Mouse (Mus musculus) neural tube, embryonic 14.5 days (tissue): ENCODE measurements around the gene Ppm1n. TPM values are rescaled to one million over a fixed set of nuclear protein-coding genes. Genes with fewer than 3 reads are reported as not detected.

ENCODE experiments used
- ATAC-seq: fragments of 200-750 bp; cut with Nextera tagmentation; 2 replicates; pipeline ENCODE4 v1.8.0; 2017; ENCODE audit warnings: low read depth, mild to moderate bottlenecking, moderate TSS enrichment, moderate library complexity
- H3K27ac ChIP-seq: fragments of 300-500 bp; sonication (generic); 2 replicates; pipeline ENCODE4 v1.5.1; 2014; ENCODE audit warnings: low read depth, mild to moderate bottlenecking, control low read depth, low read length, moderate library complexity, mixed read lengths
- H3K27me3 ChIP-seq: fragments of 300-500 bp; sonication (generic); 2 replicates; pipeline ENCODE4 v1.6.1; 2014; ENCODE audit warnings: low read length; ENCODE audit not compliant: control insufficient read depth, insufficient read depth
- H3K36me3 ChIP-seq: fragments of 300-500 bp; sonication (generic); 2 replicates; pipeline ENCODE4 v1.6.1; 2014; ENCODE audit warnings: low read length, mixed read lengths; ENCODE audit not compliant: control insufficient read depth, insufficient read depth
- H3K4me1 ChIP-seq: fragments of 300-500 bp; sonication (generic); 2 replicates; pipeline ENCODE4 v1.6.1; 2014; ENCODE audit warnings: low read length; ENCODE audit not compliant: control insufficient read depth, insufficient read depth
- H3K4me2 ChIP-seq: fragments of 300-500 bp; sonication (generic); 2 replicates; pipeline ENCODE4 v1.6.1; 2014; ENCODE audit warnings: mild to moderate bottlenecking, low read depth, low read length, control low read depth
- H3K4me3 ChIP-seq: fragments of 300-500 bp; sonication (generic); 2 replicates; pipeline ENCODE4 v1.5.1; 2014; ENCODE audit warnings: low read depth, low read length, control low read depth, mixed read lengths
- H3K9ac ChIP-seq: fragments of 300-500 bp; sonication (generic); replicated peaks from 2 replicates; pipeline ENCODE4 v1.6.1; 2014; ENCODE audit warnings: low read depth, mild to moderate bottlenecking, control low read depth, low read length, mixed read lengths
- H3K9me3 ChIP-seq: fragments of 300-500 bp; sonication (generic); 2 replicates; pipeline ENCODE4 v1.6.1; 2016; ENCODE audit warnings: low read length; ENCODE audit not compliant: control insufficient read depth
- WGBS: fragments of 180-500 bp; shearing (Covaris S2); extraction: QIAGEN DNeasy Blood & Tissue Kit; methylation state at CpG from one replicate; pipeline ENCODE4 v1.1.7; 2014; 5-methylcytosine and 5-hydroxymethylcytosine counted together
- polyA plus RNA-seq: library from polyadenylated mRNA; unstranded; fragments of >200 nt; fragmentation: Nextera tagmentation; extraction: Ambion mirVana; gene quantifications from 2 replicates; pipeline ENCODE4 v1.2.1, GENCODE M21; 2014

Gene Ppm1n
- polyA plus RNA-seq, 1 experiment from 2014 or later, result 0.75 TPM

DNA sequence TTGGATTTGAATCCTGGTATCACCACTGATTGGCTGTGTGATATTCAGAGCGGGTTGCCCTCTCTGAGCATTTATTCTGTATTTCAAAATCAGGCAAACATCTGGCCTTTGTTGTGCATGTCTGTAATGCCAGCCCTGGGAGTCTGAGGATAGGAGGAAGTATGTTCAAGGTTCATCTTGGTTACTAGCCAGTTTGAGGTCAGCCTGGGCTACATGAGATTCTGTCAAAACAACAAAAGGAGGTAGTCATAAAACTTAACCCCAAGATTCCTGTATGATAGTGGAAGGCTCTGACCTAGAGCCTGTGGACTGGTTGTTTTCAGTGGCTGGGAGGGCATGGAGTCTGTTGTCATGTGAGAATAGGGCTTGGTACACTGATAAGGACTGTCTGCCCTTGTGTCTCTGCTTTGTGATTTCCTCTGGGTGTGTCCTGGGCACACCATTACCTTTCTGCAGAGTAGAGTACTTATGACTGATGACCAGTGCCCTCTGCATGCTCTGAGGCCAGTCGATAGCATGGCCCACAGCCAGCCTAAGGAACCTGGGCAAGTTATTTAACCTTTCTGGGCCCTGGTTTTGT lies 44.7 kb downstream of the Ppm1n start:
- no peak overlapping the region for H3K9ac ChIP-seq
- 95% methylated on average over 2 of the region's 2 CpGs for WGBS
- no peak overlapping the region for H3K4me2 ChIP-seq
- no peak for ATAC-seq
- H3K4me1 ChIP-seq, result 0 out of 2 replicates have a peak, but pooled peaks cover 3% of the 10 kb centered on the region
- H3K27ac ChIP-seq, result no peak overlapping the region
- no peak overlapping the region for H3K4me3 ChIP-seq
- no peaks in the 10 kb centered on the region for H3K36me3 ChIP-seq
- no peaks in the 10 kb centered on the region for H3K9me3 ChIP-seq
- no peaks in the 10 kb centered on the region for H3K27me3 ChIP-seq

DNA sequence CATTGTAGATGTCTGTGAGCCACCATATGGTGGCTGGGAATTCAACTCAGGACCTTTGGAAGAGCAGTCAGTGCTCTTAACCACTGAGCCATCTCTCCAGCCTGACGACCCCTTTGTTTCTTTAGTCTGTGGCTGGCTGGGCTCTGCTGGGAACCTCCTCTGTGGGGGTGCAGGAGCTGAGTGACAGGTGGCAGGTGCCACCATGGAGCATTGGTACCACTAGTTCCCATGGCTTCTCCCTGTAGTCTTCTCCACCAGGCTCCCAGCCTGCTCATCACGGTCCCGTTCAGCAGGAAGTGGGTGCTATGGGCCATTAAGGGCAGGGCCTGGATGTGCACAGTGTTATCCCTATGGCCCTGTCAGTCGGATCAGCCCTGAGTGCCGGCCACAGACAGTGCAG lies 45.2 kb downstream of the Ppm1n start:
- Histone ChIP-seq H3K9ac (no peak overlapping the region), H3K27me3 (no peaks in the 10 kb centered on the region), H3K4me3 (no peak overlapping the region), H3K4me2 (no peak overlapping the region), H3K27ac (no peak overlapping the region), H3K36me3 (no peaks in the 10 kb centered on the region), H3K4me1 (peaks cover 8% of the 10 kb centered on the region), H3K9me3 (no peaks in the 10 kb centered on the region)
- no peak for ATAC-seq
- WGBS, result 85% methylated on average over 5 of the region's 5 CpGs

DNA sequence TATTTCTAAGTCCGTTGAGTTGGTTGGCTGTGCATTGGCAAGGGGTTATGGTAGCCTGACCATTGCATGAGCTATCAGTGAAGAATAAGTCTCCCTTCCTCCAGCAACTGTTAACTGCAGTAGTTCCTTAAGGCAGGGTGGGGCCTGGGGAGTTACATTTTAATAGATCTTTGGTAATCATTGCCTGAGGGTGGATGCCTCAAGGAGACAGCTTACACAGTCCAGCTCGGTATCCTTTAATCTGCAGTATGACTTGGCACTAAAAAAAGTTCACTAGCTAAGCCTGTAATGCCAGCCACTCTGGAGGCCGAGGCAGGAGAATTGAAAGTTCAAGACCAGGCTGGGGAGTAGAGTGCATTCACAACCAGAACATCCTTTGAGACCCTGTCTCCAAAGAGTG lies 48.0 kb downstream of the Ppm1n start:
- Histone ChIP-seq H3K9ac (no peak overlapping the region), H3K9me3 (no peaks in the 10 kb centered on the region), H3K4me3 (no peak overlapping the region), H3K27ac (no peak overlapping the region), H3K4me2 (no peak overlapping the region), H3K36me3 (no peaks in the 10 kb centered on the region), H3K27me3 (no peaks in the 10 kb centered on the region), H3K4me1 (peaks cover 17% of the 10 kb centered on the region)
- no peak for ATAC-seq
- WGBS, result 97% methylated on average over 3 of the region's 3 CpGs

DNA sequence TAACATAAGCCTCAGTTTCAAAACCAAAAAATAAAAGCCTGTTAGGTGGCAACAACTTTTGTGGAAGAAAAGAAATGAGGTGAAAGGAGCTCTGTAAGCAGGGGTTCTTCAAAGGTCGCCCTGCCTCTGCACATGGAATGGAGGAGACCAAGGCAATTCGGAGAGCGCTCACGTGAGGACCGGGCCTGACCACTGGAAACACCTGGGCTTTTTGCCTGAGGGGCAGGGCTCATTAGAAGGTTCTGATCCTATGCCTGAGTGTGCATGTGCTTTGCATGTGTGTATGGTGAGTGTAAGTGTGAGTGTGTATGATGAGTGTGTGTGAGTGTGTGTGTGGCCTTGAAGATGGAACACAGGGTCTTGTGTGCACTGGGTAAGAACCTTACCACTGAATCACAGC lies 49.0 kb downstream of the Ppm1n start:
- Histone ChIP-seq H3K9me3 (no peaks in the 10 kb centered on the region), H3K36me3 (no peaks in the 10 kb centered on the region), H3K4me3 (no peak overlapping the region), H3K4me1 (peaks cover 20% of the 10 kb centered on the region), H3K27ac (no peak overlapping the region), H3K4me2 (no peak overlapping the region), H3K9ac (no peak overlapping the region), H3K27me3 (no peaks in the 10 kb centered on the region)
- ATAC-seq, result no peak
- 98% methylated on average over 5 of the region's 5 CpGs for WGBS

DNA sequence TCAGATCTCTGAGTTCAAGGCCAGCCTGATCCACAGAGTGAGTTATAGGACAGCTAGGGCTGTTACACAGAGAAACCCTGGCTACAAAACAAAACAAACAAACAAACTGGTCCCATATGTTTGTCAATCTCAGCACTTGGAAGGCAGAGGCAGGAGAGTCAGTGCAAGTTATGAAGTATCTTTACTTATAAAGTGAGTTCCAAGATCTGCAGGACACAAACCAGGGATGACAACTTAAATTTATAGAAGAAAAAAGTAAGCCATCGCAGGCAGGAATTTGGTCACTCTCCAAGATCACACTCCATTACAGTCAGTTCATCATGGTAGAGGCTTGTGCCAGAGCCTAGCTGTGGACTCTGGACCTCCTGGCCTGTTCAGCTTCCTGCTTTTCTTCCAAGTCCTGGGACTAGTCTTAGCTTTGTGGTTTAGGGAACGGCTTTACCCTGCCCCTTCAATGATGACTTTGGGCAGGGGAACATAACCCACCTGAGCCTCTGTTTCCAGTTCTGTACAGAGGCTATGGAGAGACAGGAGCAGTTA lies 49.8 kb downstream of the Ppm1n start:
- no peaks in the 10 kb centered on the region for H3K36me3 ChIP-seq
- no peak overlapping the region for H3K4me3 ChIP-seq
- H3K9ac ChIP-seq, result no peak overlapping the region
- no peak for ATAC-seq
- no peaks in the 10 kb centered on the region for H3K27me3 ChIP-seq
- no peaks in the 10 kb centered on the region for H3K9me3 ChIP-seq
- no peak overlapping the region for H3K27ac ChIP-seq
- H3K4me1 ChIP-seq, result peaks cover 20% of the 10 kb centered on the region
- H3K4me2 ChIP-seq, result 0 out of 2 replicates have a peak overlapping the region, but pooled peaks have one; percentile 67
- 94% methylated on average over 2 of the region's 2 CpGs for WGBS

DNA sequence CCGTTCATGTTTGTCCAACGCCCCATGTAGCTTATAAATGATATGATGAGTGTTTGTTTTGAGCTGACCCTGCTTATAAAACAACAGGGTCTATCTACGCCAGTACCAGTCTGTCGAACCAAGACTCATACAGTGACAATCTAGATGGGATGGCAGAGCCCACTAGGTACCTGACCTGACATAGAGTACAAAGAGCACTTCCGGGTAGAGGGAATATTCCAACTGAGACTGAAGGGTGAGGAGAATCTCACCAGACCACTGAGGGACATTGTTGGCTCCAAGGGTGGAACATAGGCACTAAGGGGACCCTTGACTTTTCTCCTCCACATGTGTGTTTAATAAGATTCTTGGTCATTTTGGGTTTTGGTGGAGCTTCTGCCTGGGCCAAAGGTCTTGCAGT lies 50.5 kb downstream of the Ppm1n start:
- Histone ChIP-seq H3K27me3 (no peaks in the 10 kb centered on the region), H3K4me1 (peaks cover 20% of the 10 kb centered on the region), H3K9ac (peak overlapping the region; percentile 64), H3K9me3 (no peaks in the 10 kb centered on the region), H3K36me3 (no peaks in the 10 kb centered on the region), H3K4me2 (peak overlapping the region; percentile 67), H3K27ac (peak overlapping the region; percentile 100), H3K4me3 (peak overlapping the region; percentile 60)
- ATAC-seq, result no peak
- WGBS, result 47% methylated on average over 5 of the region's 5 CpGs

DNA sequence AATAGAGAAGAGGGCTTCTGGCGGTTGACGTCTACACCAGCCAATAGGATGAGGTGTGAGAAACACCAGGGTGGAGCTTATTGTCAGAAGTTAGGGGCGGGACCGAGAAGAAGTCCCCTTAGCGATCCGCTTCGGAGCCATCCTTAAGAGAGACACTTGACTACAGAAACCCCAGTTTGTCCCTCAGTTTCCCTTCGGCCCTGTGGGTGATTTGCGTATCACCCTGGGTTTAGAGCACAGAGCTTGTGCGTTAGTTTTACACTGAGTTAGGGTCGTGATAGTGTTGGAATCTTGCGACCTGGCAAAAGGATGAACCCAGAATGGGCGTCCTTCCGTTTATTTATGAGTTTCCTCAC lies 51.1 kb downstream of the Ppm1n start:
- H3K4me3 ChIP-seq, result peak overlapping the region; percentile 60
- peak overlapping the region; percentile 67 for H3K4me2 ChIP-seq
- 0% methylated on average over 14 of the region's 14 CpGs for WGBS
- H3K36me3 ChIP-seq, result no peaks in the 10 kb centered on the region
- H3K27ac ChIP-seq, result peak overlapping the region; percentile 100
- no peaks in the 10 kb centered on the region for H3K27me3 ChIP-seq
- H3K9ac ChIP-seq, result peak overlapping the region; percentile 64
- H3K9me3 ChIP-seq, result no peaks in the 10 kb centered on the region
- ATAC-seq, result no peak
- peaks cover 20% of the 10 kb centered on the region for H3K4me1 ChIP-seq

DNA sequence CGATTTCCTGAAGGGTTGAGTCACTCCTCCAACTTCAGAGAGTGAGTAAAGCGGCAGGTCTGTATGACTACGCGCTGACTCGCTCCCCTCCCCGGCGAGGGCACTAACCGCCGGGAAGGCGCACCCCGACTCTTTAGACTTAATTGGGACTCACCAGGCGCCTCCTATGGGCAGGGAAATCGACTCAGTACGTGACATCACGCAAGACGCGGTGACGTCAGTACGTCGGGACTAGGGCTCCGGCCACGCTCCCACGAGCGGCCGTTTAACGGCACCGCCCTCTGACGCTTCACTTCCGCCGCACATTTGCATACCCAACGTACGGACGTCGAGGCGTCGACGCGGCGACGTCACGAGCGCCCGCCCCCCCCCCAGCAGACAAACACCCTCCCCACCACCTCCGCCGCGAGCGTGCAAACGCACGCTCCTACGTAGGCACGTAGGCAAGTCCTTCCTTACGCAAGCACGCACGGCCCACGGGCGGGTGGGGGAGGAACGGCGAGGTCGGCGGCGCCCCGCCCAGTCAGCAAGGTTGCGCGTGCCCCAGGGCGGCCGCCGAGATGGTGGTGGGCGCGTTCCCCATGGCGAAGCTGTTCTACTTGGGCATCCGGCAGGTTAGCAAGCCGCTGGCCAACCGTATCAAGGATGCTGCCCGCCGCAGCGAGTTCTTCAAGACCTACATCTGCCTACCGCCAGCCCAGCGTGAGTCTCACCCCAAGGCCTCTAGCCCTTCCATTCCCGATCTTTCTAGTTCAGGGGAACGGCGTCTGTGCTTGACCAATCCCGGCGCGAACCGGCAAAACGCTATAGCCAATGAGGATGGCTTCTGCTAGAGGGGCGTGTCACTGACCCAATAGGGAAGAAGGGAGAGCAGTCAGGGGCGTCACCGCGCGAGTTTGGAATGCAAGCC lies 51.7 kb downstream of the Ppm1n start, which contains the start of gene Opa3:
Gene Opa3 (plus strand): TSS at position 452 of the 910 bp plus-strand sequence.
- ATAC-seq, result peak; percentile 96
- Histone ChIP-seq H3K4me1 (peaks cover 20% of the 10 kb centered on the region), H3K27me3 (no peaks in the 10 kb centered on the region), H3K9me3 (no peaks in the 10 kb centered on the region), H3K9ac (peak within 1 kb of the TSS; percentile 83), H3K4me2 (peak within 1 kb of the TSS; percentile 87), H3K4me3 (peak within 1 kb of the TSS; percentile 60), H3K27ac (peak within 1 kb of the TSS; percentile 100), H3K36me3 (no peaks in the 10 kb centered on the region)
- under 1% methylated on average over 81 of the region's 91 CpGs for WGBS
